Mouse (Mus musculus) layer of hippocampus, adult 2 months (tissue): ENCODE data around the gene Stra8. TPM values are rescaled to one million over a fixed set of nuclear protein-coding genes. Genes with fewer than 3 reads are reported as not detected.
A peak's percentile ranks its signal among the peaks of the same experiment; 100 is the strongest.

Experiments
- DNase-seq, 2 experiments: peaks; one replicate each; pipeline ENCODE4 v3.0.0; 2022; ENCODE audit warnings: low spot score in 2 of 2
- H3K27ac ChIP-seq: fragments of 200-600 bp; 2 replicates; pipeline ENCODE4 v1.8.1; 2022
- H3K4me3 ChIP-seq: fragments of 200-600 bp; 2 replicates; pipeline ENCODE4 v1.8.1; 2022; ENCODE audit warnings: mild to moderate bottlenecking
- CTCF ChIP-seq: fragments of 200-600 bp; conservative IDR thresholded peaks from 2 replicates; pipeline ENCODE4 v1.8.1; 2022; ENCODE audit warnings: antibody characterized with exemption, mild to moderate bottlenecking, moderate library complexity
- total RNA-seq, 2 experiments: library from RNA; stranded (reverse); gene quantifications; 2 replicates each; pipeline ENCODE4 v1.2.3; 2021

Gene Stra8
- total RNA-seq, 2 experiments from 2014 or later = not detected

DNA sequence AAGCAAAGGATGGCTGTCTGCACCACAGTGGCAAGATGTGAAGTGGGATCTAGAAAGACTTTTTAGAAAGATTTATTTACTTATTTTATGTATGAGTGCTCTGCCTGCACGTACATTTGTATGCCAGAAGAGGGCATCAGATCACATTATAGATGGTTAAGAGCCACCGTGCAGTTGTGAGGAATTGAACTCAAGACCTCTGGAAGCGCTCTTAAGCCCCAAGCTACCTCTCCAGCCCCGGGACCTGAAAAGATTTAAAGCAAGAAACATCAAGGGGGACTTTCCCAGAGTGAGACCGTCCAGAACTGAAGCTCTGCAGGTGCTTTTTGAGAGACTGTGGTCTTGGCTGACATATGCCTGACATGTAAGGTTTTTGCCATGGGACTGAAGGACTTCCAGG lies 16.8 kb downstream of the Stra8 start:
- peak; percentile 46 for TF ChIP-seq CTCF
- no peak overlapping the region for H3K27ac ChIP-seq
- no peak for DNase-seq
- H3K4me3 ChIP-seq = no peak overlapping the region

DNA sequence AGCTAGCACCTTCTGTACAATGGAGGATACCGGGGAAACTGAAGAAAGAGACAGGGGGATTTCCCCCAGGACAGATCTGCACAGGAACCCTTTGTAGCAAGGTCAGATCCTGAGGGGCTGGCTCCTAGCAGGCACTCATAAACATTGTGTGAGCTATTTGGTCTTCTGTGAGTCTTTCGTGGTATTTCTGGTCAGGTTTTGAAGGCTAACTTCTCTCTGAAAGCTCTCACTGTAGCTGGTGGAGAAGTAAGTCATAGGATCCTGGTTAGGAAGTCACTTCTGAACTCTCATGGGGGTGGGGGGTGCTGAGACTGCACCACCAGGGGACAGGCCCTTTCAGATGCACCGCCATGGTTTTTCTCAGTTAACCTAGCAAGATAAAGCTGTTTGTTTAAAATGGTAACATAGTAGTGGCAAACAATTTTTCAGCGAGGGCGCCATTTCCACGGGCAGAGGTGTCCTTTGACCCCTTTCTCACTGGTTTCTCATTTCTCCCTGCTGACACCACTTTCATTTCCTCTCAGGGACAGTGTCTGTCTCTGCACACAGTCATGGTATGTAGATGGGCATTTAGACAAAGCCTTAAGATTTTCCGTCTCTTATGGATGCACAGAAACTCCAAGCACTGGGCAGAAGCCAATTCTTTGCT lies 18.4 kb downstream of the Stra8 start:
- H3K27ac ChIP-seq = no peak overlapping the region
- no peak for TF ChIP-seq CTCF
- no peak overlapping the region for H3K4me3 ChIP-seq
- no peak for DNase-seq

- Histone ChIP-seq H3K4me3 (no peak overlapping the region), H3K27ac (no peak overlapping the region)
- DNase-seq = no peak
- TF ChIP-seq CTCF = no peak
Observed at GRCm38 (mm10) chr6:34938929-34939325, 19.0 kb downstream of the Stra8 start.

GRCm38 (mm10) chr6:34939451-34939850 lies 19.5 kb downstream of the Stra8 start:
- no peak overlapping the region for H3K27ac ChIP-seq
- TF ChIP-seq CTCF = no peak
- no peak overlapping the region for H3K4me3 ChIP-seq
- no peak for DNase-seq

DNA sequence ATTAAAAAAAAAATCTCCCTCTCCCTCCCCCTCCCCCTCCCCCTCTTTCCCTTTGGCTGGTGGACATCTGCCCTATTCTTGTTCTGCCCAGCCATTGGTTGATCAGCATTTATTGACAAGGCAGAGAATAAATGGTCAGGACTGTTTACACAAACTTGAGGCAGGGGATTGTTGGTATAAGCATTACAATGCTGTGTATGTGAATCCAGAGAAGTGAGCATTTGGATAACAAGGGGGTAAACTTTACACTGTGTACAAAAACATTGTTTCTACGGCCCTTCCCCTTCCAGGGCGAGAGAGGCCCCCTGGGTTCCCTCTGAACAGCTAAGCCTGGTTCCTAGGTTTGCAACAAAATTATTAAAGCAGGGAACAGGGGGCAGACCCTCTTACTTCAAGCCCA lies 21.5 kb downstream of the Stra8 start:
- H3K4me3 ChIP-seq = no peak overlapping the region
- no peak for DNase-seq
- no peak for TF ChIP-seq CTCF

DNA sequence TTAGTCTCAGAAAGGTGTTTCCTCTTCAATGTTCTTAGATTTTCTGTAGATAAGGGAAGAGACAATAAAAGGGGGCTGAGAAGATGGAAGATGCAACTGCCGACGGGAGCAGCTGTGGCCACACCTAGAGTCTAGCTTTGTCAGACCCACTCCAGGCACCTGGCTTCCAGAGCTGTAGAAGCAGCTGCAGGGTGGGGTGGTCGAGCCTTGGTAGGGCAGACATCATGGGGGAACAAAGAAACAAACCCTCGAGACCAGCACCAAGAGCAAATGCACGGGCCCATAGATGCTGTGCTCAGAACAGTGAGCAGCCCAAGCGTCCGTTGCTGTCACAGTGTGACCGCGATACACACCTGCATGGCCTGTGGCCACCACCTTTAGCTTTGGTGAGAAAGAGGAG lies 22.5 kb downstream of the Stra8 start:
- no peak for TF ChIP-seq CTCF
- H3K4me3 ChIP-seq = no peak overlapping the region
- no peak overlapping the region for H3K27ac ChIP-seq
- no peak for DNase-seq

More for the DNA sequence above, 21.5 kb downstream of the Stra8 start:
- no peak overlapping the region for H3K27ac ChIP-seq

- no peak overlapping the region for H3K27ac ChIP-seq
- TF ChIP-seq CTCF = no peak
- no peak for DNase-seq
- no peak overlapping the region for H3K4me3 ChIP-seq
Observed at GRCm38 (mm10) chr6:34943499-34943898, 23.5 kb downstream of the Stra8 start.

GRCm38 (mm10) chr6:34946486-34947079 lies 26.6 kb downstream of the Stra8 start:
- H3K27ac ChIP-seq = no peak overlapping the region
- TF ChIP-seq CTCF = no peak
- DNase-seq = no peak

GRCm38 (mm10) chr6:34948461-34948860 lies 28.5 kb downstream of the Stra8 start:
- H3K4me3 ChIP-seq = peak overlapping the region; percentile 41
- H3K27ac ChIP-seq = no peak overlapping the region
- no peak for DNase-seq
- no peak for TF ChIP-seq CTCF

More at GRCm38 (mm10) chr6:34946486-34947079, 26.6 kb downstream of the Stra8 start:
- no peak overlapping the region for H3K4me3 ChIP-seq

DNA sequence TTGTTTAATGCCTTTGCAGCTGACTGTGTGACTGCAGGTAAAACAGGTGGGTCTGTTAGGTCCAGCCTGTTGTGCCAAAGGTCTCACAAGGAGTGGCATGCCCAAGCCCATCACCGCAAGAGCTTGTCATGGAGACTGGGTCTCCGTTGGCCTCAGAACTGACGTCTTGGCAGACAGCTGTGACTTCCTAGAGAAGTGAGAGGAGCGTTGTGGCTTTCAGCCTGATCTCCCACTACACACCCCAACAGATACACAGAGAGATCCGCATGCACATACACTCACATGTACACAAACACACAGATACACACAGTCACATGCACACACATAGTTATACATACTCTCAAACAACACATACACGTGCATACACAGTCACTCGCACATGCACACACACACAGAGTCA lies 31.6 kb downstream of the Stra8 start:
- no peak for TF ChIP-seq CTCF

DNA sequence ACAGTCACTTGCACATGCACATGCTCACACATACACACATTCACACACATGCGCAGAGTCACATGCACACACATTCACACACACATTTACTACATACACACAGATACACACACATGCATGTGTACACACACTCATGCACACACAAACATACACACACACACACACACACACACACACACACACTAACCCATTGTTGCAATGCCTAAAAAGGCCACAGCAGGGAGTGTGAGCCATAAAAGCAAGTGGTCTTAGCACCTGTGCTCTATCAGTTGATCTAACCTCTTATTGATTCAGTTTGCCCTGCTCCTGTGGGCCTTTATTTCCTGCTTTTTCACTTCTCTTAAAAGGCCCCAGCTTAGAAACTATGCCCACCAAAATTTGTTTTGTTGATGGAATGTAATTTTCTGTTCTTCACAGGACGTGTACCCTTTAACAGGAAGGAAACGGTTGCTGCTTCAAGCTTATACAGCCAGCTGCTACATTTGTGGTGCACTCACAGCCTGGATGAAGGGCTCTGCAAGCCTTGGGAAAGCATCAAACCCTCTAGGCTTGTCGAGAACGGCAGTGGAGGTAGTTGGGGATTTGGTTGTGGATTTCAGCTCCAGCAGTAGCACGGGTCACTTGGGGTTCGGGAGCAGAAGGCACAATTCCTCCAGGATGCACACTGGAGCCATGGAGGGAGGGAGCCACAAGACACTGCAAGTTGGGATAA lies 32.1 kb downstream of the Stra8 start:
- no peak for DNase-seq
- no peak overlapping the region for H3K27ac ChIP-seq
- H3K4me3 ChIP-seq = no peak overlapping the region
- no peak for TF ChIP-seq CTCF

More for the DNA sequence above, 31.6 kb downstream of the Stra8 start:
- Histone ChIP-seq H3K4me3 (no peak overlapping the region), H3K27ac (no peak overlapping the region)
- no peak for DNase-seq

DNA sequence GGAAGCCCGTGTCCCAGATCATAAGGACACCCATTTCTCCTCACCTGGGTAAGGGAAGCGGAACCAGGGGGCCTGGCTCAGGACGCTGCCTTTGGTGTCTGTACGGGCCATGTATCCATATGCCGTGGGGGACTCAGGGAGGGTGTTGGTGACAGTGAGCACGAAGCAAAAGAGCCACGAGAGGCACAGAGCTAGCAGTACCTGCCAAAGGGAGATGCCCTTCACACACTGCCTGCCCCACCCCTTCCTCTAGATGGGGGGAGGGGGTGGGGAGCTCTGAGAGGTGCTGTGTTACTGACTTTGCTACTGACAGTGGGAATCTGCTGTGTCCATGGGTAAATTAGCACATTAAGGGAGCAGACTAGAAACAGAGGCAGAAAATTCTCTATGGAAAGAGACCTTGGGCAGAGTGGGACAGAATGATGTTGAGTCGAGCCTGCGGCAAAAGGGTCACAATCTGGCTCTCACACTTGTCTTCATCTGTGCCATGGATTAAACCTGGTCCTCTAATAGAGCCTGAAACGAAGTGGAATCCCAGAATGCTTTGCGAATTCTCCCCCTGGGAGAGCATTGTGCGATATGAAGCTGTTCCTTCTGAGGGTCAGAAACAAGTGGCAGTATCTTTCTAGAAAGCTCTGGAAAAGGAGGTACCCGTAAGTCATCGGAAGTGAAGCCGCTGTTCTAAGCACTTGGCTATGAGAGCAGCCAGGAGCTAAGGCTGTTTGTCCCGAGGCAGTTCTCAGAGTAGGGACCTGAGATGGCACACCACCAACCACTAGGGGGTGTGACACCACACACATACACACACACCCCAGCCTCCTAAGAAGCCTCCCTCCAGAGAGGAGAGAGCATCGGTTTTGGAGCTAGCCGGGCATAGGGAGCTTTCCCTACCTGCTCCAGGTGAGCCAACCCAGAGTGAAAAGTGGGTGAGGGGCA lies 35.2 kb downstream of the Stra8 start:
- peak; percentile 67 for TF ChIP-seq CTCF
- Histone ChIP-seq H3K4me3 (peak overlapping the region; percentile 15; the same call in 1 of the 2 replicates), H3K27ac (no peak overlapping the region)
- DNase-seq = peak in 1 of 2 experiments; percentile 16

DNA sequence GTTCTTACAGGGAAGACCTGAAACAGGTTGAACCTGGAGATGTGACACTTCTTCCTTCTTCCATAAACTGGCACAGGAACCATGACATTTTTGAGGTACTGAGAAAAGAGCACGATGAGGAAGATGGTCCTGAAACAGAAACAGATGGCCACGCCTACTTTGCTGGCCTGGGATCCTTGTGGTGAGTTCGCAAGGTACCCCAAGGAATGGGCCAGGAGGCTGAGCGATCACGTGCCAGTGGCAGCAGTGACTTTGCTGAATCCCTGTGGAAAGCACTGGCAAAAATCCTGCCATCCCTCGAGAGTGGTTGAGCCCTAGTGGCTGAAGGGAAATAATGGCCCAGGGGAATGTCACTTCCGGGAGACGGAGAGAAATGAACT lies 35.9 kb downstream of the Stra8 start:
- Histone ChIP-seq H3K27ac (no peak overlapping the region), H3K4me3 (no peak overlapping the region)
- TF ChIP-seq CTCF = 0 out of 2 replicates have a peak, but pooled peaks have one; percentile 1
- DNase-seq = no peak
